Mouse (Mus musculus) C2C12 (cell line): ENCODE measurements around the gene Vwce.

ENCODE experiments used
- CTCF ChIP-seq: IDR thresholded peaks from one replicate; pipeline ENCODE4 v1.5.1; 2011; ENCODE audit not compliant: control insufficient read depth, insufficient read depth, insufficient read length
- MAX ChIP-seq: IDR thresholded peaks from one replicate; pipeline ENCODE4 v1.6.1; 2011; ENCODE audit warnings: mild to moderate bottlenecking, control low read depth
- MYOG ChIP-seq: IDR thresholded peaks from one replicate; pipeline ENCODE4 v1.6.1; 2011; ENCODE audit not compliant: control insufficient read depth, insufficient read length; ENCODE audit errors: extremely low read depth

GRCm38 (mm10) chr19:10690336-10690735 is 56.3 kb downstream of the Vwce start:
- TF ChIP-seq MYOG (no peak), CTCF (no peak), MAX (peak; percentile 86)
